Mouse (Mus musculus): ENCODE results near the gene Fndc8.
A peak's percentile ranks its signal among the peaks of the same experiment; 100 is the strongest.

DNA sequence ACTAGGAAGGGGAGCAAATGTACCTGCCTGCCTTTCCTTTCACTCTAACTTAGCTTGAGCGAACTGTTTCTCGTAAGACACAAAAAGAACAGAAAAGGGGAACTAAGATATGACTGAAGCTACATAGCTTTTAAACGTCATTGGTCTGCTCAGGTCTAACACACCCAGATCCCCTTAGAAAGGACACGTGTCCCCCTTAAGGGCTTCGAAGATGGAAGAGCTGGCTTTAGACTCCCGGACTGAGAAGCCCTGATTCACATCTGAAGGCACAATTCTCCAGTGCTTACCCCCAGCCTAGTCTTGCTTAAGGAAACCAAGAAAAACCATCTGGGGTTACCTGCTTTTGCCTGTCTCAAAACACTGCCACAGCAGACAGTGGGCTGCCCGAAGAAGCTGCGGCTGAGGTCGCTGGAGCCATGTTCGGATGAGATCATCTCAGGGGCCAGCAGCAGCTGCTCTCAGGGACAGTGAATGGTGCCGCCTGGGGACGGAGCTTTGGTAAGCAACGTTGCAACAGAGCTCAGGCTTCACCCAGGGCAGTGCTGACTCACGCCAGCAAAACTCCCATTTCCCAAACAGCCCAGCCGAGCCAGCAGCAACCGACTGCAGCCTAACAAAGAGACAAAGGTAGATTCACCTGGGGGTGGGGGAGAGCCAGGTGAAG, 46.4 kb upstream of the Fndc8 start:
- peak; percentile 0; the same call in 1 of the 2 replicates for TF ChIP-seq BHLHE40 (IDR thresholded peaks at IDR 0.05; ENCODE audit: low read depth, low read length)
- TF ChIP-seq EP300 (IDR thresholded peaks at IDR 0.05; ENCODE audit: low read length) = no peak; the same call in 1 of the 2 replicates
- peak; percentile 63 for TF ChIP-seq USF1 (IDR thresholded peaks at IDR 0.05; ENCODE audit: low read depth, low read length)
- TF ChIP-seq ZC3H11A (IDR thresholded peaks at IDR 0.05; ENCODE audit: low read depth, low read length) = no peak
- peak; percentile 62 for TF ChIP-seq POLR2A (IDR thresholded peaks at IDR 0.05; ENCODE audit: low read depth, low read length)
- TF ChIP-seq CTCF (conservative IDR thresholded peaks at IDR 0.05 in 1 of 2, IDR thresholded peaks at IDR 0.05 in 1 of 2; ENCODE audit: low read depth in 2 of 2, low read length in 2 of 2) = peak in 1 of 2 experiments; percentile 60; a peak in 2 of 4 replicates
- TF ChIP-seq PAX5 (IDR thresholded peaks at IDR 0.05; ENCODE audit: low read length) = no peak
- TF ChIP-seq MYC (IDR thresholded peaks at IDR 0.05; ENCODE audit: low read depth, low read length) = peak; percentile 94
- TF ChIP-seq MAFK (IDR thresholded peaks at IDR 0.05; ENCODE audit: insufficient replicate concordance, low read length) = no peak
- TF ChIP-seq SIN3A (IDR thresholded peaks at IDR 0.05; ENCODE audit: low read length) = no peak
- TF ChIP-seq RAD21 (IDR thresholded peaks at IDR 0.05; ENCODE audit: low read depth, low read length) = peak; percentile 52

All from CH12.LX (cell line).